Mouse (Mus musculus) lung, postnatal 25 days (tissue): ENCODE measurements around the gene Ccna2.

ENCODE experiments used
- DNase-seq: peaks from one replicate; pipeline ENCODE4 v3.0.0; 2022; ENCODE audit warnings: low spot score

The Ccna2 gene

GRCm38 (mm10) chr3:36533201-36533672 lies 38.7 kb downstream of the Ccna2 start:
- DNase-seq = no peak

GRCm38 (mm10) chr3:36532738-36533137 lies 39.2 kb downstream of the Ccna2 start:
- DNase-seq = no peak

GRCm38 (mm10) chr3:36531979-36532542 lies 39.9 kb downstream of the Ccna2 start:
- no peak for DNase-seq

- DNase-seq = no peak
Measured at GRCm38 (mm10) chr3:36531242-36531641, 40.7 kb downstream of the Ccna2 start.

GRCm38 (mm10) chr3:36530781-36531180 lies 41.2 kb downstream of the Ccna2 start:
- DNase-seq = no peak

- peak; percentile 22 for DNase-seq
Measured at GRCm38 (mm10) chr3:36530345-36530744, 41.6 kb downstream of the Ccna2 start.

GRCm38 (mm10) chr3:36524466-36524865 lies 47.5 kb downstream of the Ccna2 start:
- DNase-seq = no peak

- no peak for DNase-seq
Measured at GRCm38 (mm10) chr3:36522137-36522536, 49.8 kb downstream of the Ccna2 start.

- no peak for DNase-seq
Measured at GRCm38 (mm10) chr3:36521073-36522060, 50.6 kb downstream of the Ccna2 start, which contains the start of gene Gm11549. TSS of gene Gm11549 (minus strand) at chr3:36521813.

GRCm38 (mm10) chr3:36516196-36516595 lies 55.8 kb downstream of the Ccna2 start:
- DNase-seq = no peak
